Mouse (Mus musculus) left cerebral cortex, adult 11 months (tissue): ENCODE results near the gene Inafm2.

Source experiments
- DNase-seq: peaks from one replicate; pipeline ENCODE4 v3.0.0; 2022; ENCODE audit warnings: low spot score

Gene Inafm2

DNA sequence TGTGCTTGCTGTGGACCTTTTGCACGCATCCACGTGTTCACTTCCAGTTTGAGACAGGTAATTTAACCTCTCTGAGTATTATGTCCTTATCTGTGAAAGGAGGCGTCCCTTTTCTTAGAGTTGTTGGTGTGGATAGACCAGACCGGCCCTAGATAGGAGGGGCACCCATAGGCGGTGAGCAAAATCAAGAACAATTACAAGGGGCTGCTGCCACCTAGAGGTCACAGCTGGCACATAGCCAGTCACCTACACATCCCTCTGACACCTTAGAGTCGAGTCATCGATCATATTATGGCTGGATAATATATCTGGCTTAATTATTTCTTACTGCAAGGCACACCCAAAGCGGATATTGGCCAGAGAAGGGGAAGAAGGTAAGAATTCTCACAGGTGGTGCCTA, 14.3 kb downstream of the Inafm2 start:
- DNase-seq, result no peak

DNA sequence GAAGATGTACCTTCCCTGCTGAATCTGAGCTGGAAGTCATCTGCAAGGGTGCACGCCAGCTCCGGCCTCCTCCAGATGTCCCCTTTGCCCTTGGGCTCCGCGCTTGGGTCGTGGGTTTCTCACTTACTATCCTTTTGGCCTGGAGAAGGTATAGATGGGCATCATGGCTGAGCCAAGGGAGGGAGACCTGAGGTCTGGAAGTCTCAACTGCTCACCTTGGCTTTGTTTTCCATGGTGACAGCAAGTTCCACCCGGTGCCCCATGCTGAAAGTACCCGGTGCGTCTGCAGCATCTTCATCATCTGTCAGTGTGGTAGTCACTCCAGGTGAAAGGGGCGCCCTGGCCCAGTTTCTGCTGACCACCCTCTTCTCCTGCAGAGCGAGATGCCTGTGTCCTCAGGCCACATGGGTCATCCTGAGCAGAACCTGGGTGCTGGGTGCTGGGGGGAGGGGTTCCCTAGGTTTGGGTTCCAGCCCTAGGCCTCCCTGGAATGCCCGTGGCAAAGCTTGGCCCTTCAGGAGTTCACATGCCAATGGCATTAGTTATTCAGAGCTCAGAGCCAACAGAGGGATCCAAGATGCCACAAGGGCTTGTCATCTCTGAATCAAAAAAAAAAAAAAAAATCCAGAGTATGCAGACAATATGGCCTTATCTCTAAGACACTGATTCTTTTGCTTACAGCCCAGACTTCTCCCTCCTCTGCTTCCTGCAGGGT, 14.9 kb downstream of the Inafm2 start:
- no peak for DNase-seq

DNA sequence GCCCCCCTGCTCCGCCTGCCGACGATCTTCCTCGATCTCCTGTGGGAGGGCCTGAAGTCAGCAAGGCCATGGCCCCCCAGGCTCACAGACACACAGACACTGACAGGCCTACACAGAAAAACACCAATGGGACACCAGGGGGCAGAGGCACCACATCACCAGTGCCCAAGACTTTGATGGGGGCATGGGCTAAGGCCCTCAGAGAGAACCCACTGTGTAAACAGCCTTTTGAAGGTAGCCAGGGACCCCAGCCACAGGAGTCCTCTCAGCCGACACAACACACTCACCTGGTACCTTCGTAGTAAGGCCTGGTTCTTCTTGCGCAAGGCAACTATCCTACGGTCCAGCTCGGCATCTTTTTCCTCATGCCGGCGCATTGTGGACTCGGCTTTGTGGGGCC, 15.8 kb downstream of the Inafm2 start:
- no peak for DNase-seq

GRCm38 (mm10) chr2:118761906-118762783, 16.6 kb downstream of the Inafm2 start, which contains the start of gene Ccdc9b:
Ccdc9b (minus strand) TSS chr2:118762661.
- peak; percentile 82 for DNase-seq

DNA sequence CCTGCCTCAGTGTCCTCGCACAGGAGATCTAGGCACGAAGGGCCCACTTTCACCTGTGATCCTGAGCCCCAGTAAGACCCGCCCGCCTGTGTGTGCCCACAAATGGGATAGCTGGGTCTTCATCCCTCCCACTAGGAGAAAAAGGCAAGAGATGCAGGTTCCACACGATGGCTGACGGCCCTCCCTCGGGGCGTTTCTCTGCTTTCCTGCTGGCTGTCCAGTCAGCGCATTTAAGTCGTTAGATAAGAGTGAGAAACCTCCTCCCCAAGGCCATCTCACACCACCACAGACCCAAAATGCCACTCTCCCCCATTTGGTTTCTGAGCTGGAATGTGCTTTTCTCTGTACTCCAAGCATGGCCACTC, 17.2 kb downstream of the Inafm2 start:
- DNase-seq, result no peak

- DNase-seq, result no peak
Observed at GRCm38 (mm10) chr2:118763469-118763868, 17.9 kb downstream of the Inafm2 start.

- DNase-seq, result no peak
Observed at GRCm38 (mm10) chr2:118764094-118764831, 18.7 kb downstream of the Inafm2 start.

DNA sequence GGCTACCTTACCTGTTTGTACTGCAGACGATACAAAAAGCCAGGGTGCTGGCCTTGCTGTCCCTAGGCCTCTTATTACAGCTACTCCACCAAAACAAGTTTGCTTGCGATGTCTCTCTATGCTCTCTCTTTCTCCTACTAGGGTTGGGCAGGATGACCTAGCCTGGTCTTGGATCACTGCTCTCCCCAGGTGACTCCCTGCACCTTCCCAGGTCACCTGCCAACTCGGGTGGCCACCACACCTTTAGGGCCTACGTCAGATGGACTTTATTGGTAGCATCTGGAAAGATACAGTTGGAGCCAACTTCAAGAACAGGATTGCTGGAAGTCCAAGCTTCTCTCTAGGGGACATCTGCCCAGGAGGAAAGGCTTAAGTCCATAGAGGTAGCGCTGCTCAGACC, 19.3 kb downstream of the Inafm2 start:
- no peak for DNase-seq

- DNase-seq, result no peak
Observed at GRCm38 (mm10) chr2:118766041-118767033, 20.8 kb downstream of the Inafm2 start.

DNA sequence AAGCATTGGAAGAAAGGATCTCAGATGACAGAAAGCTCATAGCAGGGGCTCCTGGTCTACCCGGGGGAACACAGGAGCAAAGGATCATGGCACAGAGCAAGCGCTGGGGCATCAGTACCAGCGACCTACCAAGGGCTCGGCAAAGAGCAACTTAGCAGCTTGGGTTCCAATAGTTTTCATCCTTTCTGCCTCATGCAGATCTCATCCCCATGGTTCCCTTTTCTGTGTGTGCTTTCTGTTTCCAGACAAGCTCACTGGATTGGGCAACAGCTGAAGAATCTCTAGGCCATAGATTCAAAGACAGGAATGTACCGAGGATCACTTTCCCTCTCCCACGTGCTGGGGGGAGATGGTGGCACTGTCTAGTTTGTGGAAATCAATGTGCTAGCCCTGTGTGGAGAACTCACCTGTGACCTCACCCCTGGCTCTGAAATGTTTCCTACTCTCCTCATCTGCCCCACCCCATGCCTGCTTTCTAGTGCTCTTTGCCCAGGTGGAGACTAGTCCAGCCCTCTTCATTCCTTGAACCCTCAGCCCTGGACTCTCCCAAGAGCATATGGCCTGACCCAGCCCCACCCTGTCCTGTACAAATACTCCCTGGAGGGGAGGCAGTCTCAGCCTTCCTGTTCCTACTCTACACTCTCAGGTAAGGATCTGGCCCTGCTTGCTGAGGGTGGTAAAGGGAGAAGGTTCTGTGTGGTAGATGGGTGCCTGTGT, 26.8 kb downstream of the Inafm2 start, which contains the start of gene Phgr1:
Gene Phgr1 (plus strand): TSS at position 612 of the 717 bp plus-strand sequence.
- DNase-seq, result no peak

DNA sequence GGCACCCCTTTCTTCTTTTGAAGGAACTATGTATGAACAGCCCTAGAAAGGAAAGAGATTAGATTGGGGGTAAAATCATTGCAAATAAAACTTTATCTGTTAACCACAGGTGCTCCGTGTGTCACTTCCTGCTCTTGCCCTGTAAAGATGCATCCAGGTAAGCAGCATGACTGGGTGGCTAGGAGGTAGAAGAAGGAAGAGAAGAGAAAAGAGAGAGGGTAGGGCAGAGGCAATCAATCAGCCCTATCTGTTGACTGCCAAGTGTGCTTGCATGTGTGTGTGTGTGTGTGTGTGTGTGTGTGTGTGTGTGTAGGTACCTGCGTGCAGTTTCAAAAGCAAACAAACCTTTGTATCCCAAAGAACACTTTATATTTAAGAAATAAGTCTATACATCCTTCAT, 29.0 kb downstream of the Inafm2 start:
- DNase-seq, result no peak

GRCm38 (mm10) chr2:118775396-118775795, 29.8 kb downstream of the Inafm2 start:
- no peak for DNase-seq

DNA sequence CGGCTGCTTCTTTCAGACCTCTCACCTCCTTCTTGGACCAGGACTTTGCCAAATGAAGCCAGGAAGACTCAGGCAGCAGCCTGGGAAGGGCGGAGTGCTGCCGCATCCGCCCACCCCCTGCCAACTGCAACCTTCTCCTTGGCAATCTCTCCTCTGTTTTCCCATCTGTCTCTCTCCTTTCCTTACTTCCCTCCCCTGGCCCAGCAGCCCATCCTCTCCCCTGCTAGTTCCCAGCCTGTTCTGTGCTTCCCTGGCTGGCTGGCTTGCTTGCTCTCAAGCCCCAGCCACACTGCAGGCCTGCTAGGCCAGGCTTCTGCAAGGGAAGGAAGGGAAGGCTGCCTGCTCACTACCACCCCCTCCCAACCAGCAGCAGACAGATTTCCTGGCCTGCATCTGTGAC, 30.3 kb downstream of the Inafm2 start:
- peak; percentile 61 for DNase-seq

- DNase-seq, result no peak
Observed at GRCm38 (mm10) chr2:118776295-118776694, 30.7 kb downstream of the Inafm2 start.

DNA sequence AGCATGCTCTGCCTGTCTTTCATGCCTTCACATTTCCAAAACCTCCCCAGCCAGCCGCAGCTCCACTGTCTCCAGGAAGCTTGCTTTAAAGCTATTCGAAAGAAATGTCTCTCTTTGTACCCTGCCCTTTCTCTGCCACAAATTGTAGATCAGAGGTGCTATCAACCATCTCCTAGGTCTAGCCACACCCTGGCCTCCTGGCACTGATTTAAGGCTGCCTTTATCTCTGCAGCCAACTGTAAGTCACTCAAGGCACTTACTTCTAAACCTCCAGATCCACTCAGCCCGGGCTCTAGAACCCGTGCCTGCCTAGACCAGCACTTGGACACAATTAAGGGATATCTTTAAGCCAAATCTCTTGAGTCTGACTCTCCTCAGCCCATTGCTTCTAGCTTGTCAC, 32.9 kb downstream of the Inafm2 start:
- no peak for DNase-seq

DNA sequence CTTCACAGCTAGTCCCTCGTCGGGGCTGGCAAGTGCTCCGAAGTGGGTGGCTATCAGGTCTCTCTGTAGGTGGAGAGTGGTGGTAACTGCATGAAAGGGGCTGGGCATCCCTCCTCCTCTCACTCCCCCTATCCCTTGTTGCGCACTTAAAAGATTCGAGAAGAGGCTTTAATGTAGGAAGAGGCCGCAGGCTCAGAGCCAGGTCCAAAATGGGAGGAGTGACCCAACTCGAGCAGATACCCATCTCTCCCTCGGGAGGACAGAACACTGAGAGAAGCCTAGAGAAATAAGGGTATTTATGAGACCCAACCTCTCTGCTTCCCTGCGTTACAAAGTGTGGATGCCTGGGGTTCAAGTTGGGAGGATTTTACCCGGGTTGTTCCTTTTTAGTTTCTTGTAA, 33.5 kb downstream of the Inafm2 start:
- no peak for DNase-seq

DNA sequence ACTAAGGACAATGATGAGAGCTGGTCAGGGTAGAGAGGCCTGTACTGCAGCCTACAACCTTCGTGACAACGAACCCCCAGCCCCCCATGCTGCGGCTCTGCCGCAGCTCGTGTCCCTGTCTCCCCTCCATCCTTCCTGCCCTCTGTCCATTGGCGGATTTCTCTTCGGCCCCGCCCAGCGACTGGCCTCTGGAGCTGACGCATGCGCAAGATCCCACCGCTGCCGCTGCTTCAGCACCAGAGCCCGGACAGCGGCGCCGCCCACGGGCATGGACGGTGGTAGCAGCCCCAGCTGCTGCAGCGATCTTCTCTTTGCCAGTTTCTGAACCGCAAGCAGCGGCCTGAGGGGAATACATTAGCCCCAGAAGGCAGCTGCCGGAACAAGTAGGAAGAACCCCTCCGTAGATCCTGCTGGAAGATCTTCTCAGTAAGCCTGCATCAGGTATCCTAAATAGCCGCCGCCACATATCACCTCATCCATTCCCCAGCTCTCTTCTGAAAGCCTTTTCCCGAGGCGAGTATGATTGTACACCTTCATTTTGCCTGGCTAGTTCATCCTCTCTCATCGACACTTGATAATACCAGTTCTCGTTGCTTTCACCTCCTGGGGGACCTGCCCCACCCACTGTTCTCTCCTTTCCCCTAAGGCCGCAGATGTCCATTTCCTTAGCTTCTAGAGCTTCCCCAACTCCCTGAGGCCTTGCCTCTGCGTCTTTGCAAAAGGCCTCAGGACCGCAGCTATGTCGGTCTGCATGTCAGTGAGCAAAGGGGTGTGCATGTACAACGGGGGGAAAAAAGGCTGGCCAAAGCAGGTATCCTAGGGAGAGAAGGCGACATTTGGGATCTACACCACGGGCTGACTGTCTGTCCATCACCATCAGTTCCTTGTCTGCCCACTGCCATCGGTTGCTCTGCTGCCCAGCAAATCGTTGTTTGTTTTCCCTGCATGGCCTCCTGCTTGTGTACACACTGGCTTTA, 34.2 kb downstream of the Inafm2 start, which contains the start of gene Disp2:
Gene Disp2 (plus strand): TSS at position 216 of the 977 bp plus-strand sequence.
- DNase-seq, result peak; percentile 90

DNA sequence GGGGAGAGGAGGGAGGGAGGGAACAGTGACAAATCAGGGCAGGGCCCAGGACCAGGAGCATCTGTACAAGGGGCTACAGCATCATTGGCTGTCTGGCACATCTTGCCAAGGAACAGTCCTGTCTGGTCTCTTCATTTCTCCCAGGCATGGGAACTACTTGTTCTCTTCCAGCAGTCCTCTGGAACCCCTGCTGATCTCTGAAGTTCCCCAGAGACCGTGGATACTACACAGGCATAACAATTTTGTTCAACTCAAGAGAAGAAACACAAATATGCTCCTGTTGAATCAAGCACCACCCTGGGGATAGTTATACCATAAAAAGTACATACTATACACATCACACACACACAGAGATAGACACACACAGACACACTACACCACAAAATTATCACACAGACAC, 35.6 kb downstream of the Inafm2 start:
- no peak for DNase-seq

DNA sequence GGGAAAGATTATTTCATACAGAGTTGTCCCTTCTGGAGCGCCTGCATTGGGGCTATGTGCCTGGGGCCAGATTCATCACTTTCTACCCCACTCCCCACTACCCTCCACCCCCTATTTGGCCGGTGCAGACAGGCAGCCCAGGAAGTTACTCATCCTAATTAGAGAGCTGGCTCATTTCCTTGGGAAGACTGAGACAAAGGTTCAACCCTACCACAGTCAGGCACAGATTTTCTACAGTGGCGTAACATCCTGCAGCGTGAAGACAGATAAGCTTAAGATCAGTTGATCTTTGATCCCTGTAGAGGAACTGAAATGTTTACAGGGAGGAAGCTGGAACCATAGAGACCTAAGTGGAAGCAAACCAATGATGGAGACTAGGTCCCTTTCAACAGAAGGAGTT, 36.7 kb downstream of the Inafm2 start:
- DNase-seq, result no peak
